Mouse (Mus musculus): ENCODE data around the gene Hipk2. TPM values are rescaled to one million over a fixed set of nuclear protein-coding genes. Genes with fewer than 3 reads are reported as not detected.

Gene Hipk2
- total RNA-seq, 1 experiment from 2014 or later, result 17.6 TPM

DNA sequence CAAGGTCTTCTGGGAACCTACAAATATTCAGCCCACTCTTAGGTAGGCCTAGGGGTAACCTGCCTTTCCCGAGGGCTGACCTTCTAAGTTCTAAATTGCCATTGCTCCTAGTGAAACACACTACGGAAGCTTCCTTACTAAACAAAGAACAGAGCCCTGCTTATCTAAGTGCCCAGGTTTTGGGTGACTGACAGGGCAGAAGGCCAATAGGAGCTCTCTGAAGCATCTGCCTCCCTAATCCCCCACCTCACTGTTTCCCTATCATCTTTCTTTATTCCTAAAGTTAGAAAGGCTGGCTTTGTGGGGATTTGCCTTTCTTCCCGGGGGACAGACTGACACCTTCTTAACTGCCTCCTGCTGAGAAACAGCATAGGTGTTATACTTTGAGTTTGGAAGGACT, 136.7 kb downstream of the Hipk2 start:
- ATAC-seq (ENCODE audit: extremely low read depth, insufficient number of reproducible peaks, low FRiP score, poor library complexity, severe bottlenecking), result no peak

DNA sequence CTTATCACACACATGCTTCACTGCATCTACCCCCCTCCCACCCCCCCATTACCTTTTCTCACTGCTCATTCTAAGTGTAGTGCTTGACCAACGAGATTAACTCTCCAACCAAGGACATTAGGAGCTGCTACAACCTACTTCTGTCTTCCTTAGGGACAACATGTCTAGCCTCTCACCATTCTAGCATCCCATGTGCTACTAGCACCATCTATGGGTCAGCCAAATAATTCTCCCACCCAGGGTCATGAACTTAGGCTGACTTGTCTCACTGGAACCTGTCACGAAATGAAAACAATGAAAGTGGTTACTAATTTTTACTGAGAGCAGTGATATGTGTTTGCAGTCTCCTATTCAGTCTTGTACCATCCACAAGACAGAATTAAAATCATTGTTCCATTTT, 138.2 kb downstream of the Hipk2 start:
- peak; percentile 35; the same call in 1 of the 2 replicates for ATAC-seq (ENCODE audit: extremely low read depth, insufficient number of reproducible peaks, low FRiP score, poor library complexity, severe bottlenecking)

DNA sequence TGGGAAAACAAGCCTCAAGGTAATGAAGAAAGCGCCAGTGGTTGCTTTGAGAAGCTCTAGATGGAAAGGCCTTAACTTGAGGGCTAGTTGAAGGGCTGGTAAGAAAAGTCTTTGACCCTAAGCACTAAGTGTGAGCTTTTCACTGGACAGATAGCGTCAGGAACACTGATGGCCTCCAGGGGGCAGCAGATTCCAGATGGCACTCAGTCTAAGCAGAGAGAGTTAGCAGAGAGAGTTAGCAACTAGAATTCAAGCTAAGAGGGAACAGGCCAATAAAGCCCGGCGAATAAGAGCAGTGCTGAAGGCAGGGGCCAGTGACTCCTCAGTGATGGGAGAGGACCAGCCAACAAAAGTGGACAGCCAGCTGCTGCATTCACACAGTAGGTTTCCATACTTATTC, 139.7 kb downstream of the Hipk2 start:
- peak; percentile 78 for ATAC-seq (ENCODE audit: extremely low read depth, insufficient number of reproducible peaks, low FRiP score, poor library complexity, severe bottlenecking)

DNA sequence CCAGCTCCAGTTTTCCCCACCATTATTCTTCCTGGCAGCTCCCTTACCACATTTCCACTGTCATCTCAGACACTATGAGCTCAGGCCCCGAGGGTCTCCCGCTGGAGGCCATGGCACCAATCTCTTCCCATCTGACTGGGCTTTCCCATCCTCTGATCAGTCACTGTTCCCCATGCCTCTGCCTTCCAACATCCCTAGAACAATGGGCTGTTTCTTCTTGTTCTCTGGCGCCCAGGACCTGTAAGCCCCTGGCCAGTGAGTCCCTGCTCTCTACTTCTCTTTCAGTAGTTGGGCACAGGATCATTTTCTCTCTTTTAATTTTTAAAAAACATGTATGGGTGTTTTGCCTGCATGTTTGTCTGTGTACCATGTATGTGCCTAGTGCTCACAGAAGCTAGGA, 143.3 kb downstream of the Hipk2 start:
- no peak for ATAC-seq (ENCODE audit: extremely low read depth, insufficient number of reproducible peaks, low FRiP score, poor library complexity, severe bottlenecking)

DNA sequence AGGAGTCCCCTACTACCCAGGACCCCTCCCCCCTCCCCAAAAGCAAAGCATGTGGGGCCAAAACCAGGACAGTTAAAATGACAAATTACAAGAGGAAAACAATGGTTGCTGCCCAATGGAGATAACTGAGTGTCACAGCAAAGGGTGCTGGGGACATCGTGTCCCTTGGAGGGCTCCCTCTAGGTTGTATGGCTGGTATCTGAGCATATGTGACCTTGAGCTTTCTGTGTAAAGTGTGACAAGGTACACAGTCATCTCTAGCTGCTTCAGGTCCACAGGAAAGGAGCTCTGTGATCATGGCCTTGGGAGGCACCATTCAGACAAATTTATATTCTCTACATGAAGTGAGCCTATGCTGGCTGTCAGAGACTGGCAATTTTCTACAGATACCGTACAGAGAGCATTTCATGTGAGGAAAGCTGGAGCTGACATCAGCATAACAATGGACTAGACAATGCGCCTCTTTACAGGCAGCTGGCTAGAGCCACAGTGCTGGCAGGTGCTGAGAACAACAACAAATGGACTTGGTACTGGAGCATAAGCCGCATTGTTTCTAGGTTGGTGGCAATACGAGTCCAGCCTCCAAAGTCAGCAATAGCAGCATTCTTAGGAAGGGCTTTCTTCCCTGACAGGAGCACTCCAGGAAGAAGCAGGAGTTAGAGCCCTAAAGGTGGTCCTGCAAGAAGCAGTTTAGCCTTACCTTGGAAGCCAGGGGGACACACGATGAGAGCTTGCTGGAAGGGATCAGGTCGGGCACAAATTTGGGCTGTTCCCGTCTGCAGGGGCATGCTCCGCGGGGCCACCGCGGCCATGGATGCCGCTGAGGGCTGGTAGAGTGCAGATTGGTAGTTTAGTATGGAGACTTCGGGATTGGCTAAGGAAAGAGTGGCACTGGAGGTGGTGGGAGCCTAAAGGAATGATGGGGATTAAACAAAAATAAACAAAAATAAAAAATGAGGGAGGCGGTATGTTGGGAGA, 145.5 kb downstream of the Hipk2 start:
- no peak for ATAC-seq (ENCODE audit: extremely low read depth, insufficient number of reproducible peaks, low FRiP score, poor library complexity, severe bottlenecking)

DNA sequence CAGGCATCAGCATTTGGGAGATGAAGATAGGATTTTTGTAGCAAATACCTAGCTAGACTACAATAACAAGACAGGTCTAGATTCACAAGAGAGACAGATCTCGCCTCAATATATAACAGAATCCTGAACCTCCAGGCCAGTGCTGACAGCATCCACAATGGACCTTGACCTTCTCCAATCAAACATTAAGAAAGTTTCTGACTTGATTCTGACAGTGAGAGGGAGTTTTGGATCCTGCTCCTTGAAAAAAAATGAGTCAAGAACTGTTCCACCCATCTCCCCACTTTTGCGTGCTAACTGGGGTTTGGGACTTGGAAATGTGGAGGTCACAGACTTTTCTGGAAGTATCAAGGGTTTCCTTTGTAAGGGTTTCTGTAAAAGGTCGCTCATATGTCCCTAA, 150.4 kb downstream of the Hipk2 start:
- no peak for ATAC-seq (ENCODE audit: extremely low read depth, insufficient number of reproducible peaks, low FRiP score, poor library complexity, severe bottlenecking)

DNA sequence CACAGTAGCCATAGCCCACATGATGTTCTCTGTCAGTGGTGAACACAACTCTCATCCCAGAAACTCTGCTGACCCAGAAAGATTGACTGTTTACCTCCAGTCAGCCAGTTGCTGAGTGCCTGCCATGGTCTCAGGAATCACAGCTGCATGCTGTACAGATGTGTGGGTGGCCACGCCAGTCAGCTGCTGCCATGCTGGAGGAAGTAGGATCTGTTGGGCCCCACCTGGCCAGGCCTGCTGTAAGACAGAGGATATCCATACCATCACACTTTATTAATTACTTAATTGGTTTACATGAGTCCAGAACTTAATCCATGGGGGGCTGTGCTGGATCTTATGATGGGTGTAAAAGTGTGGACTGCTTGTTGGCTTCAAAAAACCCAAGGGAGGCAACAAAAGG, 154.6 kb downstream of the Hipk2 start:
- no peak for ATAC-seq (ENCODE audit: extremely low read depth, insufficient number of reproducible peaks, low FRiP score, poor library complexity, severe bottlenecking)

DNA sequence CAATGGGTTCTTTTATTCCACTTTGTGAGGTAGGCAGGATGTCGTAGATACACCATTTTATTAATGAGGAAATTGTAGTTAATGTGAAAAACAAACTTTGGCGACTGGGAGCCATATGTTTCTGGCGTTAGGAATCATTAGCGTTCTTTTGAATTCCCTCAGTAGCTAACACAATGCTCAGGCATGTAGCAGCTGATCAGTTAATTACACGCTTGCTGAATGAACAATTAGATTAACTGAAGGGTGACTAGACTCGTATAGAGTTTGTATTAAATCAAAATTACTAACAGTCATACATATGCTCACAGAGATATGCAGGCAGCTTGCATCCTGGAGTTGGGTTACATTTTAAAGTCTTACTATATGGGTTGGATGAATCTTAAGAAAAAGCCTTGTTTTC, 156.7 kb downstream of the Hipk2 start:
- ATAC-seq (ENCODE audit: extremely low read depth, insufficient number of reproducible peaks, low FRiP score, poor library complexity, severe bottlenecking), result no peak

DNA sequence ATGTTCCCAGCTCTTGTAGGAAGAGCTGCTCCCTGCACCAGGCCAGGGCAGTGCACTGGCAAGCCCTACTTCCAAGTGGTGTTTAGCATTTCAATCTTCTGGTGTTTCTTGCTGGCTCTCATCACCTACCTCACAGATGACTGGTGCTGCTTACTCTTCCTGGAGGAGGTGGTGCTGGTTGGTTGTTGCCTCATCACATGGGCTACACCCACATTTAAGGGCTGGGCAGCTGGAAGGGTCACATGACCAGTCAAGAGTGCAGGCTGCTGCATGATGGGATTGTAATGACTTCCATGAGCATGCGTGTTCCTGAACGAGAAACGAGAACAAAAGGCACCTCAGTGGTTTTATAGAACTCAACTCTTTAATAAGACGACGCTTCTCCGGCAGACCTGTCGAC, 157.3 kb downstream of the Hipk2 start:
- ATAC-seq (ENCODE audit: extremely low read depth, insufficient number of reproducible peaks, low FRiP score, poor library complexity, severe bottlenecking), result no peak

DNA sequence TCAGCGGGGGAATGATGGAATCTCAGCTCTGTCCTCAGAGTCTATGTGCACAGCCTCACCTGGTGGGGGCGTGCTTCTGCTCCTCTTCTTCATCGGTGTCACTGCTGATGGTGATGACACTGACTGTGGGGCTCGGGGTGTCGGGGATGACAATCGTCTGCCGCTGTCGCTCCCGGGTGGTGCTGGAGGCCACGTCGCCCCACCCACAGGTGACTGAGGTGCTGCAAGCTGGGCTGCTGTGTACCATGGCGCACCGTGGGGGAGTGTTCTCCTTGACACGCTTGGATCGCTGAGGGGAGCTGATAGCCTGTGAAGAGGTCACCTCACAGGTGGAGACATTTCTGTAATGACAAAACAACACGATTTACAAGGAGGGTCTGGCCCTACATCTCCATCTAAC, 160.1 kb downstream of the Hipk2 start:
- ATAC-seq (ENCODE audit: extremely low read depth, insufficient number of reproducible peaks, low FRiP score, poor library complexity, severe bottlenecking), result no peak

DNA sequence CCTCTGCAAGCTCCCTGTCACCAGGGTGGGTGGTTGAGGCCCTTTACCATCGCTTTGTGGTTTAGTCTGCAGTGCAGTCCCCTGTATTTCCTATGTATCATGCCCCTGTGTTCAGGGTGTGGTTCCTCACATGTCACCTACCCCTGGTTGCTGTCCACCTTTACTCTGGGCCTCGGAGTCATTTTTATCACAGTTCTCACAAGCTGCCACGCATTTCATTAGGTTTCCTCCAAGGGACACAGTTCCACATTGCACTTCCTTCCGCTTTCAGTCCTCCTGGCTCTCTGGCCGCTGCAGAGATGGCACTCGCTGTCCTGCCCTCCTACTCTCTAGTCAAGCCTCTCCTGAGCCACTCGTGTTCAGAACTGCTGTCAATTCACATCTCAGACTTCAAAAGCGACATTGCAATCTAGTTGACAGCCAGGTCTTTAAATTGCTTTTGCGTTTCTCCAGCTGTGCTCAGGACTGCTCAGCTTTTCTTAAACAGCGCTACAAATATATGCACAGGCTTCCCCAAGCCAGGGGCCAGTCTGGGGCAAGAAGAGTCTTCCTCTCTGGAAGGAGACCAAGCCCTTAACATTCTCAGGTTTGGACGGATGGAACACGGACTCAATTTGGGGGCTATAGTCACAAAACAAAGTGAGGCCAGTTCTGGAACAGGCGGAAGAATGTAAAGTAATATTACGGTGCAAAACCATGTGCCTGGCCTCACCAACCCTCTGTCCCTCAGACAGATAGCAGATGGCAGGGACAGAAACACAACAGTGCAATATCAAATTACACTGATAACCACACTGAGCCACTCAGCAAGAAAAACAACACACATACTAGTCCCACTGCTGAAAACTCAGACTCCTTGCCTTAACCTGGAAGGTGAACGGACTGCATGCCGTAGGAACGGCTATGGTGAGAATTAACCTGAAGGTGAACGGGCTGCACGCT, 161.7 kb downstream of the Hipk2 start:
- peak; percentile 27; the same call in 1 of the 2 replicates for ATAC-seq (ENCODE audit: extremely low read depth, insufficient number of reproducible peaks, low FRiP score, poor library complexity, severe bottlenecking)

DNA sequence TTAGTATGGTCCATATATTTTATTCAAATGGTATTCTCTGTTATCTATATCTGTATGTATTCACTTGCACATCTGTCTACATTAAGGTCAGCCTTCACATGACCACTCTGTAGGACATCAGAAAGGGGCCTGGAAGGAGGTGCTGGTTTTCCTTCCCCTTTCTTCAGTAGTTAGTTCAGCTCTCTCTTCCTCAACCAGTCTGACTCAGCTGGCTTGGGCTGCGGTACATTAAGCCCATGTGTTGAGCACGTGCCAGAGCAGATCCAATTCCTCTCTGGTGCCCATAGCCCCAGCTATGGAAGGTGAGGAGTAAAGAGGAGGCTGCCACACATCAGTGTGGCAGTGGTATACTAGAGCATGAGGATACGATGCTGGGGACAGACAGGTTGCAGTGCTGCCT, 165.5 kb downstream of the Hipk2 start:
- ATAC-seq (ENCODE audit: extremely low read depth, insufficient number of reproducible peaks, low FRiP score, poor library complexity, severe bottlenecking), result peak; percentile 62

DNA sequence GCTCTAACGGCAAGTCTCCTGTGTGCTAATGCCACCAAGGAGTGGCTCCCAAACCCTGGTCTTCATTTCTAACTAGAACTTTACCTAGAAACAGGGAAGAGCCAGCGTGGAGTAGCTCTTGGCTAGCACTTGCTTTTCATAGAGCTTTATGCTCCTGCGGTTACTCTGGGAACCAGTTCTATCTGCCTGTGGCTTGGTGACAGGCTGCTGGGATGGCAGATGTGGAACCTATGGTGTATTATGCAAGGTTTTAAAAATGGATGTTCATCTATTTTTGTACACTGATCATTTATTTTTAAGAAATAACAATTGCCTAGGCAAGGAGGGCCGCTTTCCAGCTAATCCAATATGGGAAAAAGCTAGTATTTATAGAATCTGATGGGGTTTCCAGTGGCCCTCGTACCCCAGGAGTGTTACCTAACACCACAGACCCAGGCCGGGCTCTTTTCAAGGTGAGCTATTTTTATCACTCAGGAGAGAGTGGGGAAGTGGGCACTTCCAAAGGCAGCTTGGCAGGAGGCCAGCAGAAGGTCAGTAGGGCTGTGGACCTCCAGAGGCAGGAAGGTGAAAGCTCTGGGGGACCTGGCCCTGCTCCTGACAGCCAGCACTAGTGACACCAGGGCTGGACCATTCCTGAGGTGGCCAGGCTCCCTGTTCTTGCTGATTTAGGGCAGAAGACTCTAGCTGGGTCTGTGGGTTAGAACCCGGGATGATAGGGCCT, 171.5 kb downstream of the Hipk2 start:
- ATAC-seq (ENCODE audit: extremely low read depth, insufficient number of reproducible peaks, low FRiP score, poor library complexity, severe bottlenecking), result no peak

DNA sequence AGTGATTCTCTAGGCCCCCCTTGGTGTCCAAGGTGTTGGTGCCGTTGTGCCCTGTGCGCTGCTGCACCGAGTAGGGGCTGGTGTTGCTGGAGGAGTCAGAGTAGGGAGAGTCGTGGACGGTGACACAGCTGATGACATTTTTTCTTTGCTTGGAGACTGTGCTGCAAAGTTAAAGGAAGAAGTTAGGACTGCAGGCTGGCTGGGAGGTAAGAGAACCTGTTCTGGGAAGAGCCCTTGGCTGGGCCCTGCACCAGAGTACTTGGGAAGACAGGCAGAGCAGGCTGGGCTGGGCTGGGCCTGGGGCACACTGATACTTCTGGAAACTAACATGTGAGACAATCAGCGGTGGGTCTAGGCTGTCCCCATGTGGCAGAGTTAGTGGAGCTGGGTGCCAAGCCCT, 172.4 kb downstream of the Hipk2 start:
- ATAC-seq (ENCODE audit: extremely low read depth, insufficient number of reproducible peaks, low FRiP score, poor library complexity, severe bottlenecking), result no peak

DNA sequence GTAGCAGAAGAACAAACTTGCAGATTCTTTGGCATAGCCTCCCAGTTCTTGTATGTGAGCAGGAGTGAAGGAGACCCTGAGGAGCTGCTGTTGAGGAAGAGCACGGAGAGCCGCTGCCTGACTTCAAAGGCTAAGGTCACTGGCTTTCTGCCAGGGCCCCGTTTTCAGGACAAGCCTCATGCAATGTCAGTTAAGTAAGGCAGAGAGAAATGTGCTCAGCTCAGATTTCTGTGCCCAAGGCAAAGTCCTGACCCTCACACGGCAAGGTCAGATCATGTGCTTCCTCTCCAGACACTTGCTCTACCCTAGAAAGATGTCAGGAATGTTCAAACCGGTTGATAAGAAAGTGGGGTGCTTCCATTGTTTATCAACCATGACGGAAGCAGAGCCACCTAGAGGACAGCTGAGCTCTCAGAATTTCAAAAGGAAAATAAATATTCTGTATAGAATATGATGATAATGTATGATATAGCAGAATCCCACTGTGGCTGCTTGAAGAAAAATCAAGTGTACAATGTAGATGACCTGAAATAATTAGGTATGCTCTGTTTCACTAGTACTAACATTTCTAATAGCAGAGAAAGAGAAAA, 173.1 kb downstream of the Hipk2 start:
- no peak for ATAC-seq (ENCODE audit: extremely low read depth, insufficient number of reproducible peaks, low FRiP score, poor library complexity, severe bottlenecking)

DNA sequence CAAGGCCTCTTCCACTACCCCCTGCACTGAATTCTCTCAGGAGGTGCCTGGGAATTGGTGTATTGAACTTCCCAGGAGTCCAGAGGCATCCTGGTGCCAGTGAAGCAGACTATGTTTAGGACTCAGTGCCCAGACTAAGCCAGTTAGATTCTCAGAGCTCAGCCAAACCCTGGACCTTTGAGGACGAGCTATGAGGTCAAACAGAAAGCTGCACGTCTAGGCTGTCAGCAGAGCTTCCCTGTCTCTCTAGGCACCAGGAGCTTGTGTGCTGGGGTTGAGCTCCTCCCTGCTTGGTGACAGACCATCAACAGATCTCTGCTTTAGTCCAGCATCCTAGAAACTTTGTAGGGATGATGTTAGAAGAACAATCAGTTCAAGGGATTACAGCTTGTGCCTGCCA, 174.5 kb downstream of the Hipk2 start:
- no peak for ATAC-seq (ENCODE audit: extremely low read depth, insufficient number of reproducible peaks, low FRiP score, poor library complexity, severe bottlenecking)

DNA sequence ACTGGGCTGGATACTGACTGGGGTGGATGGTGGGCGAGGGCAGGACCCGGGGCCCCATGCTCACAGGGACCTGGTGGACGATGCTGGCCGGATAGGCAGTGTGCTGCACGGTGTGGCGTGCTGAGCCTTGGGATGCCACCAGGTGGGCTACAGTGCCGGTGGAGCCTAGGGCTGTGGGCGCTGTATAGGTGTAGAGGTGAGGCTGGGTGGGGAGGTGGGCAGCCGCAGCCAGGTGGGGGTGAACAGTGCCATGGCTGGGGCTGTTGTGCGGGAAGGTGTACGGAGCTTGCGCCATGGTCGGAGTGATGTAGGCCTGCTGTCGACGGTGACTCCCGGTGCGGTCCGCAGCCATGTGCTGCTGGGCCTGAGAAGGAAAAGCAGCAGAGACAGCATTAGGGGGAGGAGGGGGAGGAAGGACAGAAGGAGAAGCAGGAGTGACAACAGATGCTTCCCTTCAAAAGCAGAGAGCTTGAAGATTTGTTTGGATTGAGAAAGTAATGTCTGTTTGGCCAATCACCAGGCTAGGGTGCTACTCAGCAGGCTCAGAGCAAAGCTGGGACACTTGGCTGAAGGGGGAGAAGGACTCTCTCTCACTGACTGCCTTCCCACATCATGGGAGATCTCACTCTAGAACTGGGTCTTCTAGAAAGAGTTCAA, 177.6 kb downstream of the Hipk2 start:
- no peak for ATAC-seq (ENCODE audit: extremely low read depth, insufficient number of reproducible peaks, low FRiP score, poor library complexity, severe bottlenecking)

DNA sequence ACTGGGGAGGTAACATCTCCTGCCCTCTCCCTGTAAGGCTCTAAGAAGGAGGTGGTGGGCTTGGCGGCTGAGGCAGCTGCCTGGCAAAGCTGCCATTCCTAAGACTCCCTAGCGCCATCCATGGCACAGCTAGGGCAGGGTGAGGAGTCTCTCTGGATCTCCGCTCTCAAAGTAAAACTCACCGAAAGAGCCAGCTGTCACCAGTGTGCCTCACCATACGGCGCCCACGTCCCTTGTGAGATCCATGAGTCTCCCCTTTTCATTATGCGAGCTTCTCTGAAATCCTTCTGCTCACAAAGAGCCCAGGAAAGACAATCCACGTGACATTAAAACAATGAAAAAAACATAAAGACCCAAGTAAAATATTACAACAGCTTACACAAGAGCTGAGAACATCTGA, 179.4 kb downstream of the Hipk2 start:
- no peak for ATAC-seq (ENCODE audit: extremely low read depth, insufficient number of reproducible peaks, low FRiP score, poor library complexity, severe bottlenecking)
